Mouse (Mus musculus) adrenal gland, postnatal 4 days (tissue): ENCODE data around the gene Olfr1496. TPM values are rescaled to one million over a fixed set of nuclear protein-coding genes. Genes with fewer than 3 reads are reported as not detected.
"Not testable (repeated sequence)": the region's sequence is repeated elsewhere in the genome, so short reads cannot be mapped to it uniquely, and the experiment has no call there.

Experiments
- DNase-seq, 2 experiments: peaks; one replicate each; pipeline ENCODE4 v3.0.0; 2021 to 2022; ENCODE audit warnings: low spot score in 2 of 2, mixed read lengths in 2 of 2
- long read RNA-seq, 2 experiments: library from polyadenylated mRNA; stranded (forward); transcript quantifications; one replicate each; pipeline ENCODE4 v2.0.0; 2021
- total RNA-seq, 2 experiments: library from RNA; stranded (reverse); gene quantifications; 2 replicates each; pipeline ENCODE4 v1.2.3; 2021

The Olfr1496 gene
- not detected for total RNA-seq
- long read RNA-seq, experiment 1 = 0 reads
- long read RNA-seq, experiment 2 = 0 reads

GRCm38 (mm10) chr19:13777578-13777977 lies at the start of gene Olfr1496:
Gene Olfr1496 (plus strand): TSS chr19:13777878.
- DNase-seq = no peak

GRCm38 (mm10) chr19:13739428-13739827 lies 38.2 kb upstream of the Olfr1496 start, which contains the start of gene Olfr1494:
Gene Olfr1494 (plus strand): TSS chr19:13739728.
- DNase-seq = no peak

- DNase-seq = no peak
These were observed 28.3 kb upstream of the Olfr1496 start for GRCm38 (mm10) chr19:13749366-13749765.

GRCm38 (mm10) chr19:13764306-13764705 lies 13.4 kb upstream of the Olfr1496 start, which contains the start of gene Olfr1495:
Gene Olfr1495 (plus strand): TSS chr19:13764606.
- DNase-seq = no peak

GRCm38 (mm10) chr19:13768565-13769276 lies 9.0 kb upstream of the Olfr1496 start:
- no peak for DNase-seq

GRCm38 (mm10) chr19:13798102-13798501 lies 20.4 kb downstream of the Olfr1496 start, which contains the start of gene Olfr1497:
Gene Olfr1497 (minus strand): TSS chr19:13798202.
- no peak for DNase-seq

- not testable (repeated sequence) for DNase-seq
These were observed 27.8 kb downstream of the Olfr1496 start for GRCm38 (mm10) chr19:13805486-13805885.

- DNase-seq = no peak
These were observed 35.1 kb downstream of the Olfr1496 start for GRCm38 (mm10) chr19:13812823-13813222.

GRCm38 (mm10) chr19:13818827-13819226 lies 41.1 kb downstream of the Olfr1496 start:
- no peak for DNase-seq

GRCm38 (mm10) chr19:13819347-13819746 lies 41.7 kb downstream of the Olfr1496 start, which contains the start of gene Olfr1499:
Gene Olfr1499 (minus strand): TSS chr19:13819447.
- DNase-seq = no peak

GRCm38 (mm10) chr19:13820847-13821246 lies 43.2 kb downstream of the Olfr1496 start:
- no peak for DNase-seq

- no peak for DNase-seq
These were observed 50.8 kb downstream of the Olfr1496 start for GRCm38 (mm10) chr19:13828447-13828846.

- no peak for DNase-seq
These were observed 52.7 kb downstream of the Olfr1496 start, which contains the start of gene Olfr1500 for GRCm38 (mm10) chr19:13830388-13830787. Gene Olfr1500 (minus strand): TSS chr19:13830488.

Other genes starting within 250 kb of the Olfr1496 start
- not detected for gene Olfr1480, start 250.0 kb upstream of the Olfr1496 start, total RNA-seq
- gene Olfr1484, start 194.4 kb upstream of the Olfr1496 start, total RNA-seq = not detected
- not detected for gene Olfr1487, start 160.5 kb upstream of the Olfr1496 start, total RNA-seq
- gene Olfr1489, start 146.3 kb upstream of the Olfr1496 start, total RNA-seq = not detected
- gene Olfr1490, start 126.8 kb upstream of the Olfr1496 start, total RNA-seq = not detected
- gene Olfr1491, start 80.6 kb upstream of the Olfr1496 start, total RNA-seq = not detected
- not detected for gene Olfr1493-ps1, start 54.6 kb upstream of the Olfr1496 start, total RNA-seq
- gene Olfr1494, start 38.1 kb upstream of the Olfr1496 start, total RNA-seq = not detected
- not detected for gene Olfr1495, start 13.3 kb upstream of the Olfr1496 start, total RNA-seq
- not detected for gene Olfr1497, start 20.3 kb downstream of the Olfr1496 start, total RNA-seq
- gene Olfr1499, start 41.6 kb downstream of the Olfr1496 start, total RNA-seq = not detected
- not detected for gene Olfr1500, start 52.6 kb downstream of the Olfr1496 start, total RNA-seq
- not detected for gene Olfr1501, start 72.8 kb downstream of the Olfr1496 start, total RNA-seq
- not detected for gene Olfr1502, start 83.9 kb downstream of the Olfr1496 start, total RNA-seq
- not detected for gene Olfr1504, start 120.0 kb downstream of the Olfr1496 start, total RNA-seq
- gene Olfr1505, start 135.7 kb downstream of the Olfr1496 start, total RNA-seq = not detected